Mouse (Mus musculus) MEL (cell line): ENCODE measurements around the gene Wdr48. TPM values are rescaled to one million over a fixed set of nuclear protein-coding genes. Genes with fewer than 3 reads are reported as not detected.

Experiments used
- DNase-seq: peaks from one replicate; pipeline ENCODE4 v3.0.0; 2011; ENCODE audit warnings: low read depth, low spot score
- H3K27ac ChIP-seq: 2 replicates; pipeline ENCODE4 v1.5.1; 2012; ENCODE audit warnings: low read depth, mild to moderate bottlenecking, control low read depth, low read length, moderate library complexity; ENCODE audit not compliant: control insufficient read depth
- H3K27me3 ChIP-seq, 2 experiments: fragments of 150-350 bp in 1 of 2; sonication (generic) in 1 of 2; 2 replicates each; pipeline ENCODE4 v1.6.1; 2012; ENCODE audit warnings: low read length in 2 of 2, mild to moderate bottlenecking in 2 of 2, improper control_type of control experiment in 1 of 2, moderate library complexity in 1 of 2; ENCODE audit not compliant: insufficient read depth in 2 of 2, control insufficient read depth in 1 of 2
- H3K36me3 ChIP-seq, 2 experiments: 2 replicates each; pipeline ENCODE4 v1.6.1; 2012 to 2014; ENCODE audit warnings: low read length in 2 of 2, improper control_type of control experiment in 1 of 2, inconsistent platforms in 1 of 2, mild to moderate bottlenecking in 1 of 2; ENCODE audit not compliant: insufficient read depth in 2 of 2, control insufficient read depth in 1 of 2
- H3K4me1 ChIP-seq, 2 experiments: fragments of 150-350 bp in 1 of 2; sonication (generic) in 1 of 2; 2 replicates each; pipeline ENCODE4 v1.6.1; 2012; ENCODE audit warnings: low read length in 2 of 2, improper control_type of control experiment in 1 of 2, mild to moderate bottlenecking in 1 of 2; ENCODE audit not compliant: insufficient read depth in 2 of 2, control insufficient read depth in 1 of 2
- H3K4me3 ChIP-seq, 2 experiments: fragments of 150-350 bp in 1 of 2; sonication (generic) in 1 of 2; 2 replicates each; pipeline ENCODE4 v1.5.1; 2012; ENCODE audit warnings: low read depth in 2 of 2, low read length in 2 of 2, mild to moderate bottlenecking in 2 of 2, moderate library complexity in 2 of 2, control low read depth in 1 of 2, improper control_type of control experiment in 1 of 2; ENCODE audit not compliant: control insufficient read depth in 1 of 2, insufficient read depth in 1 of 2
- H3K79me2 ChIP-seq: 2 replicates; pipeline ENCODE4 v1.6.1; 2012; ENCODE audit warnings: mild to moderate bottlenecking, low read length, moderate library complexity; ENCODE audit not compliant: control insufficient read depth, poor library complexity, insufficient read depth
- H3K9ac ChIP-seq: 2 replicates; pipeline ENCODE4 v1.6.1; 2012; ENCODE audit warnings: low read depth, mild to moderate bottlenecking, control low read depth, low read length, moderate library complexity; ENCODE audit not compliant: control insufficient read depth, poor library complexity, severe bottlenecking
- H3K9me3 ChIP-seq: fragments of 150-350 bp; sonication (generic); replicated peaks from 2 replicates; pipeline ENCODE4 v1.6.1; 2012; ENCODE audit warnings: mild to moderate bottlenecking, low read length, improper control_type of control experiment, moderate library complexity; ENCODE audit not compliant: insufficient read depth
- BHLHE40 ChIP-seq: IDR thresholded peaks from 2 replicates; pipeline ENCODE4 v1.6.1; 2012; ENCODE audit warnings: low read depth, mild to moderate bottlenecking, inconsistent platforms, low read length, improper control_type of control experiment, borderline replicate concordance
- CTCF ChIP-seq, 3 experiments: IDR thresholded peaks in 2 of 3; conservative IDR thresholded peaks in 1 of 3; 2 replicates each; pipeline ENCODE4 v1.5.1; 2011 to 2012; ENCODE audit warnings: low read length in 3 of 3, low read depth in 2 of 3, mild to moderate bottlenecking in 2 of 3, improper control_type of control experiment in 1 of 3, inconsistent platforms in 1 of 3, mixed read lengths in 1 of 3, moderate library complexity in 1 of 3; ENCODE audit not compliant: control insufficient read depth in 1 of 3, insufficient read depth in 1 of 3, poor library complexity in 1 of 3, severe bottlenecking in 1 of 3
- E2F4 ChIP-seq: IDR thresholded peaks from 2 replicates; pipeline ENCODE4 v1.6.1; 2011; ENCODE audit warnings: low read depth, low read length, improper control_type of control experiment, borderline replicate concordance
- HCFC1 ChIP-seq: IDR thresholded peaks from 2 replicates; pipeline ENCODE4 v1.6.1; 2012; ENCODE audit warnings: low read depth, mild to moderate bottlenecking, inconsistent platforms, low read length, improper control_type of control experiment, moderate library complexity
- JUND ChIP-seq: IDR thresholded peaks from 2 replicates; pipeline ENCODE4 v1.6.1; 2011; ENCODE audit warnings: low read depth, mild to moderate bottlenecking, improper control_type of control experiment, low read length
- MAFK ChIP-seq: IDR thresholded peaks from 2 replicates; pipeline ENCODE4 v1.6.1; 2011; ENCODE audit warnings: low read depth, mild to moderate bottlenecking, low read length, improper control_type of control experiment, borderline replicate concordance
- MAX ChIP-seq: IDR thresholded peaks from 2 replicates; pipeline ENCODE4 v1.6.1; 2011; ENCODE audit warnings: low read length, improper control_type of control experiment
- MXI1 ChIP-seq: IDR thresholded peaks from 2 replicates; pipeline ENCODE4 v1.6.1; 2011; ENCODE audit warnings: mild to moderate bottlenecking, low read depth, low read length, improper control_type of control experiment
- NRF1 ChIP-seq: IDR thresholded peaks from 2 replicates; pipeline ENCODE4 v1.6.1; 2014; ENCODE audit warnings: low read depth, mild to moderate bottlenecking, inconsistent platforms, low read length, improper control_type of control experiment, moderate library complexity; ENCODE audit not compliant: poor library complexity, insufficient read depth, severe bottlenecking
- POLR2AphosphoS2 ChIP-seq: IDR thresholded peaks from 2 replicates; pipeline ENCODE4 v1.6.1; 2011; ENCODE audit warnings: low read length, improper control_type of control experiment
- POLR2AphosphoS5 ChIP-seq: IDR thresholded peaks from 2 replicates; pipeline ENCODE4 v1.6.1; 2012; ENCODE audit warnings: low read depth, borderline replicate concordance, mild to moderate bottlenecking, inconsistent platforms, low read length, moderate library complexity, mixed read lengths
- RAD21 ChIP-seq: IDR thresholded peaks from 2 replicates; pipeline ENCODE4 v1.6.1; 2011; ENCODE audit warnings: mild to moderate bottlenecking, low read depth, low read length, improper control_type of control experiment
- SIN3A ChIP-seq: IDR thresholded peaks from 2 replicates; pipeline ENCODE4 v1.6.1; 2012; ENCODE audit warnings: low read length, improper control_type of control experiment, inconsistent platforms
- SMC3 ChIP-seq: IDR thresholded peaks from 2 replicates; pipeline ENCODE4 v1.6.1; 2011; ENCODE audit warnings: low read depth, low read length, improper control_type of control experiment
- TCF12 ChIP-seq: IDR thresholded peaks from 2 replicates; pipeline ENCODE4 v1.6.1; 2014; ENCODE audit warnings: low read depth, mild to moderate bottlenecking, inconsistent platforms, low read length, improper control_type of control experiment, moderate library complexity
- ZC3H11A ChIP-seq: IDR thresholded peaks from 2 replicates; pipeline ENCODE4 v1.6.1; 2012; ENCODE audit warnings: low read depth, mild to moderate bottlenecking, inconsistent platforms, low read length, improper control_type of control experiment
- ZNF384 ChIP-seq: IDR thresholded peaks from 2 replicates; pipeline ENCODE4 v1.6.1; 2012; ENCODE audit warnings: low read depth, mild to moderate bottlenecking, inconsistent platforms, low read length, improper control_type of control experiment
- polyA plus RNA-seq, 2 experiments: library from polyadenylated mRNA; stranded (reverse) in 1 of 2; unstranded in 1 of 2; fragments of >175 nt in 1 of 2; fragments of >200 nt in 1 of 2; gene quantifications; 2 replicates each; pipeline versions ENCODE4 v1.2.1 to v1.2.4; 2012; ENCODE audit warnings: low replicate concordance in 2 of 2, low read depth in 1 of 2; ENCODE audit not compliant: insufficient read length in 2 of 2, insufficient read depth in 1 of 2, missing spikeins in 1 of 2
- total RNA-seq: library from RNA; depleted of rRNA; stranded (reverse); fragments of 300-350 nt; gene quantifications from 2 replicates; pipeline ENCODE4 v1.2.3, GENCODE M21; 2012

Wdr48 gene
- total and polyA plus RNA-seq, 3 experiments = 31.0 to 40.5 TPM; not detected in 1

GRCm38 (mm10) chr9:119889446-119889845 is 5.2 kb upstream of the Wdr48 start:
- Histone ChIP-seq H3K9ac (no peak overlapping the region), H3K79me2 (no peaks in the 10 kb centered on the region; the same call in 1 of the 2 replicates), H3K36me3 (peaks cover 0 to 4% of the 10 kb centered on the region in 2 experiments; a peak in 1 of 4 replicates), H3K4me3 (no peak overlapping the region), H3K4me1 (no peaks in the 10 kb centered on the region), H3K27me3 (no peaks in the 10 kb centered on the region), H3K27ac (no peak overlapping the region)
- TF ChIP-seq TCF12 (no peak), HCFC1 (no peak), JUND (no peak), E2F4 (no peak), NRF1 (no peak), BHLHE40 (no peak), POLR2AphosphoS2 (no peak), POLR2AphosphoS5 (no peak)
- TF ChIP-seq, all 39 proteins: peak for 0
- DNase-seq = no peak
- no peaks in the 10 kb centered on the region for H3K9me3 ChIP-seq

- DNase-seq = peak; percentile 59
- Histone ChIP-seq H3K27ac (no peak overlapping the region), H3K9ac (no peak overlapping the region), H3K9me3 (no peaks in the 10 kb centered on the region), H3K4me1 (peaks cover 0 to 2% of the 10 kb centered on the region in 2 experiments; a peak in 2 of 4 replicates), H3K79me2 (peaks cover 8% of the 10 kb centered on the region), H3K36me3 (peaks cover 0 to 5% of the 10 kb centered on the region in 2 experiments; a peak in 2 of 4 replicates), H3K4me3 (no peak overlapping the region), H3K27me3 (no peaks in the 10 kb centered on the region)
- TF ChIP-seq SMC3 = peak; percentile 60
- peak; percentile 64 for TF ChIP-seq ZNF384
- peak; percentile 39; the same call in 1 of the 2 replicates for TF ChIP-seq ZC3H11A
- no peak for TF ChIP-seq MAX
- TF ChIP-seq MAFK = no peak
- TF ChIP-seq RAD21 = peak; percentile 83
- TF ChIP-seq MXI1 = no peak
- peak; percentile 51 to 80 (median 69) for TF ChIP-seq CTCF (IDR thresholded peaks at IDR 0.05 in 2 of 3, conservative IDR thresholded peaks at IDR 0.05 in 1 of 3; ENCODE audit: control insufficient read depth in 1 of 3, insufficient read depth in 1 of 3, low read depth in 2 of 3, low read length in 3 of 3, poor library complexity in 1 of 3, severe bottlenecking in 1 of 3)
- 0 out of 2 replicates have a peak, but pooled peaks have one; percentile 33 for TF ChIP-seq SIN3A
These were observed 4.0 kb upstream of the Wdr48 start for GRCm38 (mm10) chr9:119890692-119891091.
